Mouse (Mus musculus): ENCODE data around the gene Carmil3. TPM values are rescaled to one million over a fixed set of nuclear protein-coding genes. Genes with fewer than 3 reads are reported as not detected.

Gene Carmil3
- polyA plus RNA-seq, 2 experiments, result 3.6 to 24.8 TPM

GRCm38 (mm10) chr14:55507801-55508200 lies 17.4 kb downstream of the Carmil3 start:
- Histone ChIP-seq H3K4me2 (replicated peaks; ENCODE audit: low read depth, low read length, severe bottlenecking) (no peak overlapping the region), H3K27ac (replicated peaks; ENCODE audit: low read depth, low read length) (no peak overlapping the region), H3K27me3 (ENCODE audit: control insufficient read depth, insufficient read depth, low read length) (no peaks in the 10 kb centered on the region), H3K9me3 (ENCODE audit: control insufficient read depth, low read length) (no peaks in the 10 kb centered on the region), H3K36me3 (ENCODE audit: control insufficient read depth, insufficient read depth, low read length) (no peaks in the 10 kb centered on the region), H3K9ac (ENCODE audit: low read depth, low read length, severe bottlenecking) (no peak overlapping the region), H3K4me1 (ENCODE audit: control insufficient read depth, insufficient read depth, low read length) (no peaks in the 10 kb centered on the region; the same call in 1 of the 2 replicates), H3K4me3 (replicated peaks; ENCODE audit: low read length) (no peak overlapping the region)
- 43% methylated on average over 7 of the region's 7 CpGs for WGBS
- ATAC-seq (ENCODE audit: low FRiP score, low read depth) (no peak), DNase-seq (ENCODE audit: low spot score) (no peak)
- TF ChIP-seq POLR2A (IDR thresholded peaks at IDR 0.05; ENCODE audit: borderline replicate concordance, extremely low read depth, insufficient read depth, insufficient read length), result no peak

- Histone ChIP-seq H3K27ac (replicated peaks; ENCODE audit: low read depth, low read length) (no peak overlapping the region), H3K36me3 (ENCODE audit: control insufficient read depth, insufficient read depth, low read length) (no peaks in the 10 kb centered on the region), H3K4me1 (ENCODE audit: control insufficient read depth, insufficient read depth, low read length) (no peaks in the 10 kb centered on the region; the same call in 1 of the 2 replicates), H3K4me2 (replicated peaks; ENCODE audit: low read depth, low read length, severe bottlenecking) (no peak overlapping the region), H3K9me3 (ENCODE audit: control insufficient read depth, low read length) (no peaks in the 10 kb centered on the region), H3K27me3 (ENCODE audit: control insufficient read depth, insufficient read depth, low read length) (no peaks in the 10 kb centered on the region), H3K9ac (ENCODE audit: low read depth, low read length, severe bottlenecking) (no peak overlapping the region), H3K4me3 (replicated peaks; ENCODE audit: low read length) (no peak overlapping the region)
- DNase-seq (ENCODE audit: low spot score), result no peak
- ATAC-seq (ENCODE audit: low FRiP score, low read depth), result no peak
- WGBS, result 78% methylated on average over 10 of the region's 10 CpGs
- TF ChIP-seq POLR2A (IDR thresholded peaks at IDR 0.05; ENCODE audit: borderline replicate concordance, extremely low read depth, insufficient read depth, insufficient read length), result no peak
Measured at GRCm38 (mm10) chr14:55509540-55509939, 19.1 kb downstream of the Carmil3 start.

- Histone ChIP-seq H3K4me3 (replicated peaks; ENCODE audit: low read length) (no peak within 1 kb of the TSS), H3K36me3 (ENCODE audit: control insufficient read depth, insufficient read depth, low read length) (no peaks in the 10 kb centered on the region), H3K4me1 (ENCODE audit: control insufficient read depth, insufficient read depth, low read length) (no peaks in the 10 kb centered on the region; the same call in 1 of the 2 replicates), H3K9me3 (ENCODE audit: control insufficient read depth, low read length) (no peaks in the 10 kb centered on the region), H3K27ac (replicated peaks; ENCODE audit: low read depth, low read length) (no peak within 1 kb of the TSS), H3K9ac (ENCODE audit: low read depth, low read length, severe bottlenecking) (no peak within 1 kb of the TSS), H3K4me2 (replicated peaks; ENCODE audit: low read depth, low read length, severe bottlenecking) (no peak within 1 kb of the TSS), H3K27me3 (ENCODE audit: control insufficient read depth, insufficient read depth, low read length) (no peaks in the 10 kb centered on the region)
- DNase-seq (ENCODE audit: low spot score), result no peak
- 68% methylated on average over 22 of the region's 22 CpGs for WGBS
- no peak for TF ChIP-seq POLR2A (IDR thresholded peaks at IDR 0.05; ENCODE audit: borderline replicate concordance, extremely low read depth, insufficient read depth, insufficient read length)
- 0 out of 2 replicates have a peak, but pooled peaks have one; percentile 19 for ATAC-seq (ENCODE audit: low FRiP score, low read depth)
Measured at GRCm38 (mm10) chr14:55510125-55510731, 19.8 kb downstream of the Carmil3 start, which contains the start of gene Cpne6. TSS of gene Cpne6 (plus strand) at chr14:55510445.

GRCm38 (mm10) chr14:55511037-55511436 lies 20.6 kb downstream of the Carmil3 start:
- H3K4me3 ChIP-seq (replicated peaks; ENCODE audit: low read length), result no peak overlapping the region
- no peak overlapping the region for H3K27ac ChIP-seq (replicated peaks; ENCODE audit: low read depth, low read length)
- WGBS, result 57% methylated on average over 7 of the region's 7 CpGs
- no peaks in the 10 kb centered on the region; the same call in 1 of the 2 replicates for H3K4me1 ChIP-seq (ENCODE audit: control insufficient read depth, insufficient read depth, low read length)
- H3K27me3 ChIP-seq (ENCODE audit: control insufficient read depth, insufficient read depth, low read length), result no peaks in the 10 kb centered on the region
- no peak overlapping the region for H3K9ac ChIP-seq (ENCODE audit: low read depth, low read length, severe bottlenecking)
- no peak for ATAC-seq (ENCODE audit: low FRiP score, low read depth)
- no peak for TF ChIP-seq POLR2A (IDR thresholded peaks at IDR 0.05; ENCODE audit: borderline replicate concordance, extremely low read depth, insufficient read depth, insufficient read length)
- no peak for DNase-seq (ENCODE audit: low spot score)
- H3K4me2 ChIP-seq (replicated peaks; ENCODE audit: low read depth, low read length, severe bottlenecking), result no peak overlapping the region
- no peaks in the 10 kb centered on the region for H3K36me3 ChIP-seq (ENCODE audit: control insufficient read depth, insufficient read depth, low read length)
- no peaks in the 10 kb centered on the region for H3K9me3 ChIP-seq (ENCODE audit: control insufficient read depth, low read length)

- H3K36me3 ChIP-seq (ENCODE audit: control insufficient read depth, insufficient read depth, low read length), result no peaks in the 10 kb centered on the region
- no peak overlapping the region for H3K4me2 ChIP-seq (replicated peaks; ENCODE audit: low read depth, low read length, severe bottlenecking)
- H3K4me3 ChIP-seq (replicated peaks; ENCODE audit: low read length), result no peak overlapping the region
- DNase-seq (ENCODE audit: low spot score) (no peak), ATAC-seq (ENCODE audit: low FRiP score, low read depth) (no peak)
- no peak overlapping the region for H3K27ac ChIP-seq (replicated peaks; ENCODE audit: low read depth, low read length)
- peaks cover 1% of the 10 kb centered on the region; the same call in 1 of the 2 replicates for H3K27me3 ChIP-seq (ENCODE audit: control insufficient read depth, insufficient read depth, low read length)
- 59% methylated on average over 10 of the region's 10 CpGs for WGBS
- no peak for TF ChIP-seq POLR2A (IDR thresholded peaks at IDR 0.05; ENCODE audit: borderline replicate concordance, extremely low read depth, insufficient read depth, insufficient read length)
- H3K4me1 ChIP-seq (ENCODE audit: control insufficient read depth, insufficient read depth, low read length), result no peaks in the 10 kb centered on the region; the same call in 1 of the 2 replicates
- no peaks in the 10 kb centered on the region for H3K9me3 ChIP-seq (ENCODE audit: control insufficient read depth, low read length)
- H3K9ac ChIP-seq (ENCODE audit: low read depth, low read length, severe bottlenecking), result no peak overlapping the region
Measured at GRCm38 (mm10) chr14:55513927-55514326, 23.5 kb downstream of the Carmil3 start.
